Mouse (Mus musculus) ES-Bruce4 (cell line): ENCODE results near the gene Ctdsp2. TPM values are rescaled to one million over a fixed set of nuclear protein-coding genes. Genes with fewer than 3 reads are reported as not detected.

ENCODE experiments used
- H3K27ac ChIP-seq: 2 replicates; pipeline ENCODE4 v1.5.1; 2012; ENCODE audit warnings: low read length, inconsistent platforms; ENCODE audit not compliant: insufficient read depth
- H3K27me3 ChIP-seq: 2 replicates; pipeline ENCODE4 v1.6.1; 2012; ENCODE audit warnings: mild to moderate bottlenecking, low read length, inconsistent platforms; ENCODE audit not compliant: control insufficient read depth, poor library complexity, insufficient read depth, severe bottlenecking
- H3K36me3 ChIP-seq: 2 replicates; pipeline ENCODE4 v1.6.1; 2012; ENCODE audit warnings: inconsistent platforms, mild to moderate bottlenecking, low read length, moderate library complexity; ENCODE audit not compliant: control insufficient read depth, poor library complexity, insufficient read depth, severe bottlenecking
- H3K4me1 ChIP-seq: one replicate; pipeline ENCODE4 v1.8.1; 2011; ENCODE audit warnings: low read length; ENCODE audit not compliant: control insufficient read depth, insufficient read depth
- H3K4me3 ChIP-seq: 2 replicates; pipeline ENCODE4 v1.5.1; 2011; ENCODE audit warnings: low read depth, mild to moderate bottlenecking, low read length
- H3K9ac ChIP-seq: 2 replicates; pipeline ENCODE4 v1.6.1; 2012; ENCODE audit warnings: low read depth, mild to moderate bottlenecking, inconsistent platforms; ENCODE audit not compliant: poor library complexity, severe bottlenecking
- H3K9me3 ChIP-seq: replicated peaks from 2 replicates; pipeline ENCODE4 v1.6.1; 2012; ENCODE audit warnings: mild to moderate bottlenecking, low read length, inconsistent platforms; ENCODE audit not compliant: control insufficient read depth, poor library complexity, insufficient read depth, severe bottlenecking
- CTCF ChIP-seq: IDR thresholded peaks from one replicate; pipeline ENCODE4 v1.8.1; 2011; ENCODE audit warnings: low read depth, low read length
- EP300 ChIP-seq: IDR thresholded peaks from 2 replicates; pipeline ENCODE4 v1.6.1; 2011; ENCODE audit warnings: low read depth, low read length; ENCODE audit not compliant: insufficient read depth
- POLR2A ChIP-seq: IDR thresholded peaks from one replicate; pipeline ENCODE4 v1.8.1; 2011; ENCODE audit warnings: low read length; ENCODE audit not compliant: insufficient read depth
- polyA plus RNA-seq: library from polyadenylated mRNA; stranded (reverse); fragments of >200 nt; gene quantifications from 2 replicates; pipeline ENCODE4 v1.2.4, GENCODE M21; 2011; ENCODE audit warnings: low read depth; ENCODE audit not compliant: missing spikeins, insufficient read depth, insufficient read length

Gene Ctdsp2
- polyA plus RNA-seq, result 60.9 and 62.0 TPM in 2 replicates

- no peaks in the 10 kb centered on the region for H3K27me3 ChIP-seq
- H3K9me3 ChIP-seq, result no peaks in the 10 kb centered on the region
- peak within 1 kb of the TSS; percentile 96 for H3K27ac ChIP-seq
- peak within 1 kb of the TSS; percentile 96 for H3K9ac ChIP-seq
- H3K4me1 ChIP-seq, result peaks cover 5% of the 10 kb centered on the region
- peak within 1 kb of the TSS; percentile 98 for H3K4me3 ChIP-seq
- no peaks in the 10 kb centered on the region for H3K36me3 ChIP-seq
- TF ChIP-seq EP300 (peak; percentile 24; the same call in 1 of the 2 replicates), CTCF (no peak), POLR2A (peak; percentile 94)
These were observed at the start of gene Ctdsp2 for GRCm38 (mm10) chr10:126978277-126978994. Ctdsp2 (plus strand) TSS chr10:126978717.

GRCm38 (mm10) chr10:126928819-126929206 is 49.7 kb upstream of the Ctdsp2 start:
- TF ChIP-seq EP300 (no peak), CTCF (no peak), POLR2A (no peak)
- Histone ChIP-seq H3K27ac (no peak overlapping the region), H3K4me3 (peak overlapping the region; percentile 73; the same call in 1 of the 2 replicates), H3K27me3 (no peaks in the 10 kb centered on the region), H3K9ac (peak overlapping the region; percentile 70), H3K36me3 (no peaks in the 10 kb centered on the region), H3K9me3 (no peaks in the 10 kb centered on the region), H3K4me1 (peaks cover 7% of the 10 kb centered on the region)

DNA sequence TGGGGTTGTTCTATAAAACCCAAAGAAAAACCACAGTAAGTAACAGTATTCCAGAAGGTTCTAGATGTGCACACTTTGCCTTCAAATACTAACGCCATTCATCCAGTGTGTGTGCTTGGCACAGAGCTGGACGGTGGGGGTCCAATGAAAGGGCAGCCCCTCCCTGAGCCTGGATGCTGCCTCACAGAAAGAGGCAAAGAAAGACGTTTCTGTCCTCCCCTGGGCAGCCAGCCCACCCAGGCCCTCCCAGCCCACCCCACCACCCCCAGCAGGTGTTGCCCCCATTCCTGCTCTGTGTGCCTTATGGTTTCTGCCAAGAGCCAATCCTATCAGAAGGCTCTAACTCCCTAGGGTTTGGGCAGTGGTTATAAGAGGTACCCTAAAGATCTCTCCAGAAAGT is 49.0 kb upstream of the Ctdsp2 start:
- Histone ChIP-seq H3K9ac (no peak overlapping the region), H3K27me3 (no peaks in the 10 kb centered on the region)

GRCm38 (mm10) chr10:126930270-126931121 is 48.0 kb upstream of the Ctdsp2 start:
- no peak for TF ChIP-seq POLR2A
- no peak for TF ChIP-seq CTCF
- TF ChIP-seq EP300, result no peak
- Histone ChIP-seq H3K27ac (no peak overlapping the region), H3K27me3 (no peaks in the 10 kb centered on the region), H3K9me3 (no peaks in the 10 kb centered on the region), H3K4me3 (no peak overlapping the region), H3K36me3 (no peaks in the 10 kb centered on the region), H3K9ac (0 out of 2 replicates have a peak overlapping the region, but pooled peaks have one; percentile 14), H3K4me1 (peaks cover 7% of the 10 kb centered on the region)

More for the DNA sequence above, 49.0 kb upstream of the Ctdsp2 start:
- no peaks in the 10 kb centered on the region for H3K36me3 ChIP-seq
- H3K9me3 ChIP-seq, result no peaks in the 10 kb centered on the region
- TF ChIP-seq CTCF, result no peak
- no peak for TF ChIP-seq POLR2A
- no peak for TF ChIP-seq EP300
- H3K27ac ChIP-seq, result no peak overlapping the region
- peaks cover 7% of the 10 kb centered on the region for H3K4me1 ChIP-seq
- H3K4me3 ChIP-seq, result no peak overlapping the region

DNA sequence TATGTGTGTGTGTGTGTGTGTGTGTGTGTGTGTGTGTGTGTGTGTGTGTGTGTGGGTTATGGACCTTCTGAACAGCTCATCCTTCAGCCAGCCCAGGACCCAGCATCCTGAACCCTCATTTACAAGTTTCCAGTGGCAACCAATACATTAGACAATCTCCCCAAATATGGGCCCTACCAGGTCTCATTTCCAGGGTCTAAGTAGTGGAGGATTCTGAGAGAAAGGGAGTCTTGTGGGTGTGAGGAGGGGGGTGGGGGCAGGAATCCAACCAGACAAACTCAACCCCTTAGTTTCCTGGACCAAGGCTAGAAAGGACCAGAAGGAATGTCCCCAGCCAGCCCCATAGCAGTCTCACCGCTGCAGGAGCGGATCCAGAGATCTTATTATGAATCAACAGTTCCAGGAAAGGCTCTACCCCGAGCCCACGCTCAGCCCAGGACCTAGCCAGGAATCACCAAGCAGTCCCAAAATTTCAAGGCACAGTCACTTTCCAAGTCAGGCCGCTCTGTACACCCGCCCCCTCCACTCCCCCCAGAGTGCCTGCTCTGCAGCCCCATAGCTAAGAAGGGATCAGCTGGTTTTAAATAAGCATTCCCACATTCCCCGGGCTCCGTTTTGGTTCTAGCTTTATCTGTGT is 47.3 kb upstream of the Ctdsp2 start:
- Histone ChIP-seq H3K4me1 (peaks cover 7% of the 10 kb centered on the region), H3K27ac (no peak overlapping the region), H3K36me3 (no peaks in the 10 kb centered on the region), H3K9me3 (no peaks in the 10 kb centered on the region), H3K9ac (no peak overlapping the region), H3K4me3 (no peak overlapping the region), H3K27me3 (no peaks in the 10 kb centered on the region)
- TF ChIP-seq CTCF, result no peak
- no peak for TF ChIP-seq POLR2A
- no peak for TF ChIP-seq EP300
